Mouse (Mus musculus) mouse trophoblast stem cell (cell line): ENCODE measurements around the gene Fbxl19.
"Not testable (repeated sequence)": the region's sequence is repeated elsewhere in the genome, so short reads cannot be mapped to it uniquely, and the experiment has no call there.

Experiments
- in situ Hi-C, 2 experiments: fragments of 300-500 bp; cut with MseI, MboI; formaldehyde crosslinking; loops; 2 replicates in 1 of 2; 3 replicates in 1 of 2; pipeline ENCODE4 v1.15.1; 2025

Fbxl19 gene

GRCm38 (mm10) chr7:127768346-127768996 lies 24.1 kb downstream of the Fbxl19 start:
- in situ Hi-C loops, result no loop called here

DNA sequence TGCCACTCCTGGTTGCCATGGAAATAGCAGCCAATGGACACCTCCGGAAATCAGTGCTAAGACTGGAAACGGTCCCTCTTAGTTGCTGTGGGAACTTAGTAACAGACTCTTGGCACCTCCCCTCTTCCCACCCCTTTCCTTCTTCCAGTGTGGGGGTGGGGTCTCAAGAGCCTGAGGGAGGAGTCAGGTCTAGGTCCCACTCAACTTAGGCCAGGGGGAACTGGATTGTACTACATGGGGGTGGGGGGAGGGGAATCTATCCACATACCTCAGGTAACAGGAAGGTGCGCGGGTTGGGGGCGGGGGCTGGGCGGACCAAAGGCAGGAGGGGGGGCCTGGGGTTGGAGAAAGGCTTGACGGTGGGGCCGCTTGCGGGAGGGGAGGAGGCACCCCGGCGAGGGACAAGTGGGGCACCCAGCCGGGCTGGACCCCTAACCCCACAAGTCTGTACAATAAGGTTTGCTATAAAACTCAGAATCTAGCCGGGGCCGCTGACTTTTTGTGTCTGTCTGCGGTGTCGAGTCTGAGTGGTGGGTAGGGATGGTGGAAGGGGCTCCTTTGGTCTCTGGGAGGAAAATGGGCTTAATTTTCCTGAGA lies 24.8 kb downstream of the Fbxl19 start:
- in situ Hi-C loops, result no loop called here

DNA sequence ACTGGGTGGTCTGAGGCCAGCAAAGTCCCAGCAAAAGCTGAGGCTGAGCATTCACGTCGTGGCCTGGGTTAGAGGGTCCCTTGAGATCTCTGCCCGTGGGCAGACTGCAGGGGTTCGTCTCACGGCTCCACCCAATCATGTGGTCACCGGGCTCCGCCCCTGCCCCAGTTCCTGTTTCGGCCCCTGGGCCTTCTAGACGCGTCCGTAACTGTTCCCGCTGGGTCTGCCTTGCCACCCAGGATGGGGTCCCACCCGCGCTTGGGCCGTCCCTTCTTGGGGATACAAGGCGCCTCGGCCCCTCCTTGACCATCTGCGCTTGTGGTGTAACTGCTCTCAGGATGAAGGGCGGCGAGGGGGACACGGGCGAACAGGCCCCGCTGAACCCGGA lies 25.3 kb downstream of the Fbxl19 start, which contains the start of gene Orai3:
Gene Orai3 (plus strand): TSS at position 165 of the 388 bp plus-strand sequence.
- in situ Hi-C loops, result no loop called here

- in situ Hi-C loops, result no loop called here
Observed at GRCm38 (mm10) chr7:127770039-127770905, 25.9 kb downstream of the Fbxl19 start.

- in situ Hi-C loops, result no loop called here
Observed at GRCm38 (mm10) chr7:127771262-127771661, 26.9 kb downstream of the Fbxl19 start.

DNA sequence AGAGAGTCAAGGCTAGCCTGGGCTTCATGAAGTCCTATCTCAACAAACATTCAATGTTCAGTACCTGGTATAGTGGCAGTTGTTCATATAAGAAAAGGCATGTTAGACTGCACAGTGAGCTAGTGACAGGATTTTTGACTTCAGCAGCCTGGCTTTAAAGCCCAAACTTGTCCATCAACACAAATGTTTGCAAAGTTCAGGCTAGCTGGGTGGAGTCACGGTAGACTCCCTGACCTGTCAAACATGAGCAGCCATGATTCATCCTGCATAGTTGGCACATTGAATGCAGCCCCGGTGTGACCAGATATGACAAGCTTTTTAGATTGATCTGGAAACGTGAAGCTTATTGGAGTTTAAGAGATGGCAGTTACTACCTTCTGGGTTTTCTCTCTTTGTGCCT lies 27.7 kb downstream of the Fbxl19 start:
- in situ Hi-C loops, result no loop called here

DNA sequence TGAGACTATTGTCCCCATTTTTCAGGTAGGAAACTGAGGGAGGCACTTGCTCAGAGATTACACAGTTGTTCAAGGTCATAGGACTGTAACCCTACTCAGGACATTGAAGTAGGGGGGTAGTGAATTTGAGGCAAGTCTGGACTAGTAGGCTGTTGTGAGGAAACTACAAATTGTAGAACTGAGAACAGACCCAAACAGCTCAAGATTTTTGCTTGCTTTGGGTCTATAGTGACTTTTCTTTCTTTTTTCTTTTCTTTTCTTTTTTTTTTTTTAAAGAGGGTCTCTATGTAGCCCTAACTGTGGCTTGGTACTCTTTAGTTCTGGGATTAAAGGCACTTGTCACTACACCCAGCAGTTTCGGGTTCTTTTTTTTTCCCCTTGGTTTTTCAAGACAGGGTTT lies 28.2 kb downstream of the Fbxl19 start:
- in situ Hi-C loops, result no loop called here

- in situ Hi-C loops, result no loop called here
Observed at GRCm38 (mm10) chr7:127773664-127774384, 29.5 kb downstream of the Fbxl19 start.

- in situ Hi-C loops, result not testable (repeated sequence)
Observed at GRCm38 (mm10) chr7:127775837-127776236, 31.5 kb downstream of the Fbxl19 start.

- in situ Hi-C loops, result no loop called here
Observed at GRCm38 (mm10) chr7:127776426-127776825, 32.1 kb downstream of the Fbxl19 start, which contains the start of gene Setd1a. Gene Setd1a, plus strand, starts transcription at chr7:127776670.

- in situ Hi-C loops, result no loop called here
Observed at GRCm38 (mm10) chr7:127776878-127777473, 32.6 kb downstream of the Fbxl19 start.

GRCm38 (mm10) chr7:127777474-127778266 lies 33.3 kb downstream of the Fbxl19 start:
- in situ Hi-C loops, result no loop called here

DNA sequence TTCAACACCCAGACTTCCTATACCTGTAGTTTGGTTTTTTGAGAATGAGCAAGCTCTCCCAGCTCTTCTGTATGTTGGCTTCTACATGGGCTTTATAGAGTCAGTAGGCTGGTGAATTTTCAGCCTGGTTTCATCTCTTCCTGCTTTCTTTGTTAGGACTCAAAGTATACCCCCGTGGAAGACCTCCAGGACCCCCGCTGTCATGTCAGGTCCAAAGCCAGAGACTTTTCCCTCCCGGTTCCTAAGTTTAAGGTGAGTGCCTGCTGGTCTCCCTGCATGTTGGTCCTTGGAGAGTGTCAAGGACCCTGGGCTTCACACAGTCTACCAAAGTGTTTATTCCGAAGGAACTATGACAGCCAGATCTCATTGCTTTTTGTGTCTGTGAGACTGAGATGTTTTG lies 34.0 kb downstream of the Fbxl19 start:
- in situ Hi-C loops, result no loop called here

DNA sequence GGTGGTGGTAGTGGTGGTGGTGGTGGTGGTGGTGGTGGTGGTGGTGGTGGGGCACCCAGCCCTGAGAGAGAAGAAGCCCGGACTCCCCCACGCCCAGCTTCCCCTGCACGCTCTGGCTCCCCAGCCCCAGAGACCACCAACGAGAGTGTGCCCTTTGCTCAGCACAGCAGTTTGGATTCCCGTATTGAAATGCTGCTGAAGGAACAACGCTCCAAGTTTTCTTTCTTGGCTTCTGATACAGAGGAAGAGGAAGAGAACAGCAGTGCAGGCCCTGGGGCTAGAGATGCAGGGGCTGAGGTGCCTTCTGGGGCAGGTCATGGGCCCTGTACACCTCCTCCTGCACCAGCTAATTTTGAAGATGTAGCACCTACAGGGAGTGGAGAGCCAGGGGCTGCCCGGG lies 41.0 kb downstream of the Fbxl19 start, which contains the start of gene Gm49388:
Gene Gm49388 (plus strand): TSS at position 301 of the 400 bp plus-strand sequence.
- in situ Hi-C loops, result no loop called here

- in situ Hi-C loops, result no loop called here
Observed at GRCm38 (mm10) chr7:127797076-127797845, 52.9 kb downstream of the Fbxl19 start.

GRCm38 (mm10) chr7:127798591-127798990 lies 54.2 kb downstream of the Fbxl19 start:
- in situ Hi-C loops, result no loop called here

GRCm38 (mm10) chr7:127799211-127799610 lies 54.9 kb downstream of the Fbxl19 start:
- in situ Hi-C loops, result no loop called here

DNA sequence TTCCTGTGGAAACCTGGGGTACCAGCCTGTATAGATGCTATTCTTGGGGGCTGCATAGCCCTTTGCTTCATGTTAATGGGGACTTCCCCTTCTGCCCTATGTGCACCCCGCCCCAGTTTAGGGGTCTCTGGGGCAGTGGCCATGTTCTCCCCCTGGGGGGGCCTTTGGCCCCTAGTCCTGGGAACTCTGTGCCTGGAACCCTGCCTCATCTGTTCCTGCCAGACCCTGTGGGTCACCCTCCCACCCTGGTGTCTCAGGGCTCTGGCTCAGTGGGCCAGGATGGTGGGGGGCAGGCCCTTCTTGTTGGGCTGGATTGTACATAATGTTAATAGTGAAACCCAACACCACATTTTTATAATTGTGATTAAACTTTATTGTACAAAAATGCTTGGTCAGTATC lies 55.4 kb downstream of the Fbxl19 start:
- in situ Hi-C loops, result no loop called here

- in situ Hi-C loops, result no loop called here
Observed at GRCm38 (mm10) chr7:127800435-127801009, 56.2 kb downstream of the Fbxl19 start, which contains the start of gene Hsd3b7. Gene Hsd3b7, plus strand, starts transcription at chr7:127800604.
